Mouse (Mus musculus) limb, embryonic 12.5 days (tissue): ENCODE data around the gene Mpg. TPM values are rescaled to one million over a fixed set of nuclear protein-coding genes. Genes with fewer than 3 reads are reported as not detected.

Experiments used
- ATAC-seq: fragments of 200-750 bp; cut with Nextera tagmentation; 2 replicates; pipeline ENCODE4 v1.8.0; 2017; ENCODE audit warnings: low read depth, moderate TSS enrichment; ENCODE audit not compliant: insufficient number of reproducible peaks, insufficient read depth, low FRiP score, low TSS enrichment
- H3K27ac ChIP-seq: fragments of 300-500 bp; sonication (generic); 2 replicates; pipeline ENCODE4 v1.5.1; 2016; ENCODE audit warnings: mild to moderate bottlenecking, moderate library complexity
- H3K27me3 ChIP-seq: fragments of 300-500 bp; sonication (generic); 2 replicates; pipeline ENCODE4 v1.6.1; 2016; ENCODE audit warnings: mild to moderate bottlenecking, moderate library complexity
- H3K36me3 ChIP-seq: fragments of 300-500 bp; sonication (generic); 2 replicates; pipeline ENCODE4 v1.6.1; 2016; ENCODE audit warnings: mild to moderate bottlenecking, moderate library complexity
- H3K4me1 ChIP-seq: fragments of 300-500 bp; sonication (generic); replicated peaks from 2 replicates; pipeline ENCODE4 v1.6.1; 2016
- H3K4me2 ChIP-seq: fragments of 300-500 bp; sonication (generic); 2 replicates; pipeline ENCODE4 v1.6.1; 2016; ENCODE audit warnings: mild to moderate bottlenecking, moderate library complexity
- H3K4me3 ChIP-seq: fragments of 300-500 bp; sonication (generic); replicated peaks from 2 replicates; pipeline ENCODE4 v1.5.1; 2016; ENCODE audit warnings: mild to moderate bottlenecking
- H3K9ac ChIP-seq: fragments of 300-500 bp; sonication (generic); replicated peaks from 2 replicates; pipeline ENCODE4 v1.6.1; 2016; ENCODE audit warnings: mild to moderate bottlenecking, moderate library complexity
- H3K9me3 ChIP-seq: fragments of 300-500 bp; sonication (generic); 2 replicates; pipeline ENCODE4 v1.6.1; 2016; ENCODE audit warnings: mild to moderate bottlenecking, moderate library complexity
- WGBS: fragments of 180-500 bp; shearing (Covaris S2); methylation state at CpG from one replicate; pipeline ENCODE4 v1.1.7; 2016; 5-methylcytosine and 5-hydroxymethylcytosine counted together
- polyA plus RNA-seq: library from polyadenylated mRNA; unstranded; fragments of >200 nt; fragmentation: Nextera tagmentation; extraction: Ambion mirVana; gene quantifications from 2 replicates; pipeline ENCODE4 v1.2.1, GENCODE M21; 2016

The Mpg gene
- polyA plus RNA-seq, 1 experiment from 2014 or later: 42.4 TPM

DNA sequence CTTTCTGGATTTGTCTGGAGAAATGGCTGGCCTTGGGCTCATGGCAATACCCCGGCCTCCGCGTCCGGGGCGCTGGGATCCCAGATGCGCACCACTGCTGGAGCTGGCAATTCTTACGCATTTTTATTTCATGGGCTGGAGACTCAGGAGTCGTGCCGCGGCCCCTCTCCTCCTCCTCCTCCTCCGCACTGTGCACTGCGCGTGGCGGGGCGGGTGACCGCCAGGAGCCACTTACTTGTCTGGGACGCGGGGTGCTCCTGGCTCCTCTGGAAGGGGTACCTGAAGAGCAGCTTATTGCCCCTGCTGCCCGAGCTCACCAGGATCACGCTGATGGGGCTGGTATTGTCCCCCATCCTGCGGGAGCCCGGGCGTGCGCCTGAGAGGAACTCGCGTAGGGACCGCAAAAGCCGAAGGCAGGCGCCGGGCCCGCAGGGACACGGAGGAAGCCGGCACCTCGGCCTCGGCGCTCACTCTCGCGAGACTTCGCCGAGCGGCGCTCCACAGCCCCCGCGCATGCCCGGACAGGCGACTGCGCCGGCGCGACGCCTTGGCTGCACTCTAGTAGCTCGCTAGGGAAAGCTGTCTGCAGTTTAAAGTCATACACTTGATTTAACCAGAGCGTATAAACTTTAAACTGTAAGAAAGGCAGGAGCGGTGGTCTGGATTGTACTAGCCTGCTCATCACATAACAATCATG is 41.0 kb downstream of the Mpg start, which contains the start of gene Nprl3:
TSS of gene Nprl3 (minus strand) at position 520 of the 697 bp plus-strand sequence.
- peaks cover 5% of the 10 kb centered on the region for H3K4me1 ChIP-seq
- H3K27ac ChIP-seq: peak within 1 kb of the TSS; percentile 97
- H3K4me3 ChIP-seq: peak within 1 kb of the TSS; percentile 80
- H3K36me3 ChIP-seq: peaks cover 5% of the 10 kb centered on the region
- peak within 1 kb of the TSS; percentile 60 for H3K4me2 ChIP-seq
- H3K9me3 ChIP-seq: no peaks in the 10 kb centered on the region
- peak; percentile 97 for ATAC-seq
- H3K9ac ChIP-seq: peak within 1 kb of the TSS; percentile 90
- under 1% methylated on average over 54 of the region's 54 CpGs for WGBS
- no peaks in the 10 kb centered on the region for H3K27me3 ChIP-seq

DNA sequence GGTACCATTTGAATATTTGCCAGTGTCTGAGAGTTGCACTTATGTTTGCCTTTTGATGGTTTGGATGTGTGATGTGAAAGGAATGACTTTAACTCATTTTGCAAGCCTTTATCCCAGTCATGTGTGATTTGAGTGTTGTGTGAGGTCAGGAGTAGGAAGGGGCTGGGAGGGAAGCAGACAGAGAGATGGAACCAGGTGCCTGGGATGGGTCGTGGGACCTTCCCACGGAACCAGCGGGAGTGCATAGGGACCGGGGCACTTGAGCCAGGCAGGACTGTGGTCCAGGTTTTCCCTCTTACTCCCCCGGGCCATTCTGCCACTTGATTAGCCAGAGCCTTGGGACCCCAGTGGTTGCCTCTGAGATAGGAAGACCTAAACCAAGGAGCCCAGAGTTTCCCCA is 41.7 kb downstream of the Mpg start:
- H3K4me3 ChIP-seq: peak overlapping the region; percentile 80
- H3K36me3 ChIP-seq: no peaks in the 10 kb centered on the region
- H3K27me3 ChIP-seq: no peaks in the 10 kb centered on the region
- peak overlapping the region; percentile 90 for H3K9ac ChIP-seq
- H3K4me2 ChIP-seq: peak overlapping the region; percentile 60
- peak overlapping the region; percentile 97 for H3K27ac ChIP-seq
- peak; percentile 27; the same call in 1 of the 2 replicates for ATAC-seq
- 19% methylated on average over 5 of the region's 5 CpGs for WGBS
- H3K4me1 ChIP-seq: peaks cover 5% of the 10 kb centered on the region
- H3K9me3 ChIP-seq: no peaks in the 10 kb centered on the region

GRCm38 (mm10) chr11:32268952-32269351 is 42.6 kb downstream of the Mpg start:
- Histone ChIP-seq H3K36me3 (no peaks in the 10 kb centered on the region), H3K4me2 (no peak overlapping the region), H3K27ac (no peak overlapping the region), H3K4me1 (peaks cover 5% of the 10 kb centered on the region), H3K9me3 (no peaks in the 10 kb centered on the region), H3K4me3 (no peak overlapping the region), H3K27me3 (no peaks in the 10 kb centered on the region), H3K9ac (no peak overlapping the region)
- ATAC-seq: no peak
- 83% methylated on average over 5 of the region's 5 CpGs for WGBS

- Histone ChIP-seq H3K4me3 (no peak overlapping the region), H3K9me3 (no peaks in the 10 kb centered on the region), H3K36me3 (no peaks in the 10 kb centered on the region), H3K27me3 (peaks cover 2% of the 10 kb centered on the region), H3K4me1 (peaks cover 5% of the 10 kb centered on the region), H3K27ac (no peak overlapping the region), H3K4me2 (no peak overlapping the region), H3K9ac (no peak overlapping the region)
- ATAC-seq: no peak
- 38% methylated on average over 4 of the region's 4 CpGs for WGBS
Observed at GRCm38 (mm10) chr11:32271178-32271577, 44.9 kb downstream of the Mpg start.

GRCm38 (mm10) chr11:32276347-32276746 is 50.0 kb downstream of the Mpg start, which contains the start of gene Hba-x:
Gene Hba-x, plus strand, starts transcription at chr11:32276400.
- H3K4me2 ChIP-seq: no peak within 1 kb of the TSS
- H3K27ac ChIP-seq: no peak within 1 kb of the TSS
- H3K4me3 ChIP-seq: no peak within 1 kb of the TSS
- ATAC-seq: no peak
- H3K9ac ChIP-seq: no peak within 1 kb of the TSS
- no peaks in the 10 kb centered on the region for H3K36me3 ChIP-seq
- peaks cover 31% of the 10 kb centered on the region for H3K27me3 ChIP-seq
- H3K4me1 ChIP-seq: no peaks in the 10 kb centered on the region
- H3K9me3 ChIP-seq: no peaks in the 10 kb centered on the region
- WGBS: 78% methylated on average over 3 of the region's 3 CpGs

- WGBS: 69% methylated on average over 21 of the region's 21 CpGs
- Histone ChIP-seq H3K27me3 (peaks cover 37% of the 10 kb centered on the region), H3K4me3 (no peak overlapping the region), H3K4me2 (no peak overlapping the region), H3K9ac (no peak overlapping the region), H3K4me1 (no peaks in the 10 kb centered on the region), H3K9me3 (no peaks in the 10 kb centered on the region), H3K36me3 (no peaks in the 10 kb centered on the region), H3K27ac (no peak overlapping the region)
- no peak for ATAC-seq
Observed at GRCm38 (mm10) chr11:32277736-32278457, 51.6 kb downstream of the Mpg start.

- Histone ChIP-seq H3K27me3 (peaks cover 37% of the 10 kb centered on the region), H3K9ac (no peak overlapping the region), H3K4me3 (no peak overlapping the region), H3K4me2 (no peak overlapping the region), H3K9me3 (no peaks in the 10 kb centered on the region), H3K36me3 (no peaks in the 10 kb centered on the region), H3K4me1 (no peaks in the 10 kb centered on the region), H3K27ac (no peak overlapping the region)
- ATAC-seq: no peak
- WGBS: 81% methylated on average over 12 of the region's 12 CpGs
Observed at GRCm38 (mm10) chr11:32278458-32278957, 52.2 kb downstream of the Mpg start.

GRCm38 (mm10) chr11:32280646-32281045 is 54.3 kb downstream of the Mpg start:
- no peak for ATAC-seq
- no peaks in the 10 kb centered on the region for H3K36me3 ChIP-seq
- 73% methylated on average over 2 of the region's 2 CpGs for WGBS
- H3K27me3 ChIP-seq: peaks cover 37% of the 10 kb centered on the region
- no peak overlapping the region for H3K4me2 ChIP-seq
- H3K4me3 ChIP-seq: no peak overlapping the region
- no peaks in the 10 kb centered on the region for H3K4me1 ChIP-seq
- no peak overlapping the region for H3K27ac ChIP-seq
- no peak overlapping the region for H3K9ac ChIP-seq
- no peaks in the 10 kb centered on the region for H3K9me3 ChIP-seq

GRCm38 (mm10) chr11:32281416-32282144 is 55.3 kb downstream of the Mpg start:
- Histone ChIP-seq H3K27me3 (peaks cover 31% of the 10 kb centered on the region), H3K36me3 (no peaks in the 10 kb centered on the region), H3K4me2 (no peak overlapping the region), H3K9me3 (no peaks in the 10 kb centered on the region), H3K4me3 (no peak overlapping the region), H3K4me1 (no peaks in the 10 kb centered on the region), H3K9ac (no peak overlapping the region), H3K27ac (no peak overlapping the region)
- WGBS: 73% methylated on average over 1 of the region's 1 CpGs
- ATAC-seq: no peak
